Mouse (Mus musculus) hindbrain, embryonic 11.5 days (tissue): ENCODE results near the gene Tm4sf20. TPM values are rescaled to one million over a fixed set of nuclear protein-coding genes. Genes with fewer than 3 reads are reported as not detected.

Source experiments
- ATAC-seq: fragments of 200-750 bp; cut with Nextera tagmentation; 2 replicates; pipeline ENCODE4 v1.8.0; 2017; ENCODE audit warnings: mild to moderate bottlenecking, moderate TSS enrichment, moderate library complexity; ENCODE audit not compliant: low FRiP score
- DNase-seq: peaks from one replicate; pipeline ENCODE4 v3.0.0-alpha.2; 2015; ENCODE audit warnings: low spot score
- H3K27ac ChIP-seq: fragments of 300-500 bp; sonication (generic); 2 replicates; pipeline ENCODE4 v1.5.1; 2014; ENCODE audit warnings: mild to moderate bottlenecking, low read depth, low read length
- H3K27me3 ChIP-seq: fragments of 300-500 bp; sonication (generic); 2 replicates; pipeline ENCODE4 v1.6.1; 2014; ENCODE audit warnings: mild to moderate bottlenecking, low read length, moderate library complexity, mixed read lengths; ENCODE audit not compliant: control insufficient read depth, insufficient read depth
- H3K36me3 ChIP-seq: fragments of 300-500 bp; sonication (generic); 2 replicates; pipeline ENCODE4 v1.6.1; 2014; ENCODE audit warnings: mild to moderate bottlenecking, low read length, moderate library complexity, mixed read lengths; ENCODE audit not compliant: control insufficient read depth, insufficient read depth
- H3K4me1 ChIP-seq: fragments of 300-500 bp; sonication (generic); replicated peaks from 2 replicates; pipeline ENCODE4 v1.6.1; 2014; ENCODE audit warnings: low read length, mixed read lengths; ENCODE audit not compliant: control insufficient read depth, insufficient read depth
- H3K4me2 ChIP-seq: fragments of 300-500 bp; sonication (generic); replicated peaks from 2 replicates; pipeline ENCODE4 v1.6.1; 2014; ENCODE audit warnings: mild to moderate bottlenecking, low read depth, low read length
- H3K4me3 ChIP-seq: fragments of 300-500 bp; sonication (generic); 2 replicates; pipeline ENCODE4 v1.5.1; 2014; ENCODE audit warnings: low read depth, low read length
- H3K9ac ChIP-seq: fragments of 300-500 bp; sonication (generic); 2 replicates; pipeline ENCODE4 v1.6.1; 2014; ENCODE audit warnings: low read depth, low read length
- H3K9me3 ChIP-seq: fragments of 300-500 bp; sonication (generic); 2 replicates; pipeline ENCODE4 v1.6.1; 2016; ENCODE audit warnings: low read length; ENCODE audit not compliant: control insufficient read depth
- WGBS: fragments of 180-500 bp; shearing (Covaris S2); extraction: QIAGEN DNeasy Blood & Tissue Kit; methylation state at CpG from one replicate; pipeline ENCODE4 v1.1.7; 2014; 5-methylcytosine and 5-hydroxymethylcytosine counted together
- polyA plus RNA-seq: library from polyadenylated mRNA; unstranded; fragments of >200 nt; fragmentation: Nextera tagmentation; extraction: Ambion mirVana; gene quantifications from 2 replicates; pipeline ENCODE4 v1.2.1, GENCODE M21; 2014

Tm4sf20 gene
- polyA plus RNA-seq, 1 experiment from 2014 or later, result not detected

DNA sequence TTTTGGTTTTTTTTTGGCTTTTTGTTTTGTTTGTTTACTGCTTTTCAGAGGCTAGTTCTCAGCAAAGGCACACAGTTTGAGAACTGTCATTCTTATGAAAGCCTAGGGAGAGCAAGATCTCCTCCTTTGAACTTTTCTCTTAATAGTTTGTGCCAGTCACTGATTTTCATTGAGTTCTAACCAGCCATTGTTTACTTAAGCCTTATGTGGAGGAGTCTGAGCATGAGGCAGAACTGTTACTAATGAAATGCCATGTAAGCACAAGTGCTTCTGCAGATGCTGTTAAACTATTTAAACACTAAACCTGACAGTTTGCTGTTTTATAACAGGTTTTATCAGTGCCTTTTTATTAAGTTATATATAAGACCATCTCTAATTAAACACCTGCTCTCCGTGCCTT is 30.2 kb downstream of the Tm4sf20 start:
- Histone ChIP-seq H3K4me1 (no peaks in the 10 kb centered on the region), H3K9me3 (no peaks in the 10 kb centered on the region), H3K4me2 (no peak overlapping the region), H3K27me3 (no peaks in the 10 kb centered on the region), H3K27ac (no peak overlapping the region), H3K4me3 (no peak overlapping the region), H3K36me3 (no peaks in the 10 kb centered on the region), H3K9ac (no peak overlapping the region)
- ATAC-seq, result no peak
- no peak for DNase-seq
- WGBS, result 98% methylated on average over 1 of the region's 1 CpGs

- Histone ChIP-seq H3K27ac (no peak overlapping the region), H3K4me1 (no peaks in the 10 kb centered on the region), H3K9ac (no peak overlapping the region), H3K27me3 (no peaks in the 10 kb centered on the region), H3K36me3 (peaks cover 8% of the 10 kb centered on the region), H3K4me3 (no peak overlapping the region), H3K9me3 (no peaks in the 10 kb centered on the region), H3K4me2 (no peak overlapping the region)
- DNase-seq (no peak), ATAC-seq (no peak)
- WGBS, result 92% methylated on average over 1 of the region's 1 CpGs
Measured at GRCm38 (mm10) chr1:82733357-82733756, 34.9 kb downstream of the Tm4sf20 start.

- Histone ChIP-seq H3K27me3 (no peaks in the 10 kb centered on the region), H3K4me2 (no peak overlapping the region), H3K27ac (no peak overlapping the region), H3K4me1 (0 out of 2 replicates have a peak, but pooled peaks cover 2% of the 10 kb centered on the region), H3K4me3 (no peak overlapping the region), H3K9me3 (no peaks in the 10 kb centered on the region), H3K9ac (no peak overlapping the region), H3K36me3 (peaks cover 4% of the 10 kb centered on the region; the same call in 1 of the 2 replicates)
- no peak for ATAC-seq
- 91% methylated on average over 5 of the region's 5 CpGs for WGBS
- no peak for DNase-seq
Measured at GRCm38 (mm10) chr1:82726482-82726881, 41.8 kb downstream of the Tm4sf20 start.

DNA sequence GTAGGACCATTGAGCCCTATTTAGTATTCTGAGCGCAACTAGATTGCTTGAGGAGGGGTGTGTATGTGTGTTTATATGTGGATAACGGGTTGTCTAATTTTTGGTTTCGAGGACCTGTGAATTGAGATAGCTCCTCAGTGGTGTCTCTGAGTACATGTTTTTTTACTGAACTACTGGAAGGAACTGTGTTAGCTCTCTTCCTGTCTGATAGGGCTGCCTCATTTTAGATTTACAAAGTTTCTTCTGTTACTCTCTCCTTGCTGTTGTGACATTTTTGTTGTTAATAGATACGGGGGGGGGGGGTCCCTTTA is 42.4 kb downstream of the Tm4sf20 start:
- Histone ChIP-seq H3K4me1 (0 out of 2 replicates have a peak, but pooled peaks cover 2% of the 10 kb centered on the region), H3K4me3 (peak overlapping the region; percentile 89), H3K36me3 (peaks cover 4% of the 10 kb centered on the region; the same call in 1 of the 2 replicates), H3K4me2 (peak overlapping the region; percentile 77), H3K27ac (no peak overlapping the region), H3K9ac (peak overlapping the region; percentile 96), H3K27me3 (no peaks in the 10 kb centered on the region), H3K9me3 (no peaks in the 10 kb centered on the region)
- WGBS, result 64% methylated on average over 4 of the region's 4 CpGs
- no peak for DNase-seq
- no peak for ATAC-seq

- Histone ChIP-seq H3K4me2 (peak overlapping the region; percentile 77), H3K27ac (no peak overlapping the region), H3K36me3 (peaks cover 4% of the 10 kb centered on the region; the same call in 1 of the 2 replicates), H3K4me3 (peak overlapping the region; percentile 89), H3K9me3 (no peaks in the 10 kb centered on the region), H3K4me1 (0 out of 2 replicates have a peak, but pooled peaks cover 2% of the 10 kb centered on the region), H3K9ac (peak overlapping the region; percentile 96), H3K27me3 (no peaks in the 10 kb centered on the region)
- peak; percentile 98 for ATAC-seq
- WGBS, result 2% methylated on average over 37 of the region's 37 CpGs
- no peak for DNase-seq
Measured at GRCm38 (mm10) chr1:82725026-82725874, 43.0 kb downstream of the Tm4sf20 start.

DNA sequence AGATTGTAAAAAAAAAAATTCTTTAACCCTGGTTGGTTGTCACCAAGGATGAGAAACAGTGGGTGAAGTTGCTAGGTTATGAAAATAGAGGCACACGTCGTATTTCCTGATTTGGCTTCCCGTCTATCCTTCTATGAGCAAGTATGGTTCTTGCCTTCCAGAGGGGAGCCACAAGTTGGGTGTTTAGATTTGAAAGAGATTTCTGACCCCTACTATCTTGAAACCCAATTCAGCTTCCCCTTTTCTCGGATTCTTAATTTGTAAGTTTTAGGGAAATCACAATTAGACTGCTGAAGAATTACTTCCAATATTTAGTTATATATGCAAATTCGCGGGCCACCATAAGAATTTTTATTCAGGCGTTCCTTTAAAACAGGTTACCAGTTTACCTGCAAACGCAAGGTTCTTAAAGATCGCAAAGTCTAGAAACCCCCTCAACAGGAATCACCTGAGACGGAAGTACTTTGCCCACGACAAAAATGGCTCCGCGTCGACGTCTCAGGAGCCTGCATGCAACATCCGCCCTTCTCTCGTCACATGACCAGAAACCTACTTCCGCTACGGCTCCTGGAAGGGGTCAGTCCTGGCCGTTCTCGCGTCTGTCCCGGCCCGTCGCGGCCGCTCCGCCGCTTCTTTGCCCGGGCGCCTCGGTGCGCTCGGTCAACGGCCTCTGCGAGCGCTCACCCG is 43.8 kb downstream of the Tm4sf20 start, which contains the start of gene Mff:
TSS of gene Mff (plus strand) at position 552 of the 687 bp plus-strand sequence.
- Histone ChIP-seq H3K4me1 (0 out of 2 replicates have a peak, but pooled peaks cover 2% of the 10 kb centered on the region), H3K4me2 (peak within 1 kb of the TSS; percentile 77), H3K27ac (no peak within 1 kb of the TSS), H3K27me3 (no peaks in the 10 kb centered on the region), H3K36me3 (no peaks in the 10 kb centered on the region), H3K9me3 (no peaks in the 10 kb centered on the region), H3K4me3 (peak within 1 kb of the TSS; percentile 89), H3K9ac (peak within 1 kb of the TSS; percentile 96)
- WGBS, result 11% methylated on average over 38 of the region's 38 CpGs
- DNase-seq (peak; percentile 95), ATAC-seq (peak; percentile 99)

DNA sequence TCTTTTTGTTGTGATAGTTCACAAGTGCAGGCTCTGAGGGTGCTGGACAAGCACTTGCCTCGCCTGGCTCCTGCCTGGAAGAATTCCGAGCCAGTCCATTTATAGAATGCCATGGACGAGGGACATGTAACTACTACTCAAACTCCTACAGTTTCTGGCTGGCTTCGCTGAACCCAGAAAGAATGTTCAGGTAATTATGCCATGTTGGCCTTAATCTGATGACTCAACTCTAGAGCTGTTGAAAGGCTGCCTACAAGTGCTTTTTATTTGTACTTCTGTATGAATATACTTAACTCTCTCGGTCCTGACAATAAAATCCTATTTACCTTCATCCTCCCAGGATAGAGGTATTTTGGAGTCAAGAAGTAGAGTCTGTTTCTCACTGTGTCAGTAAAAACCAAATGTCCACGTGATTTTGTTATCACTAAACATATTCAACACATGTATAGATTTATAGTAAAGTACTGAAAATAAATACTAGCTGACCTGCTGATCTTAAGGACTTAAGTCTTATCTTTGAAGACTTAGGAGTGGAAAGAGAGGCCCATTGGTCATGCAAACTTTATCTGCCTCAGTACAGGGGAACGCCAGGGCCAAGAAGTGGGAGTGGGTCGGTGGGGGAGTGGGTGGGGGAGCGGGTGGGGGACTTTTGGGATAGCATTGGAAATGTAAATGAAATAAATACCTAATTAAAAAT is 50.3 kb downstream of the Tm4sf20 start:
- Histone ChIP-seq H3K27me3 (no peaks in the 10 kb centered on the region), H3K4me1 (no peaks in the 10 kb centered on the region), H3K36me3 (no peaks in the 10 kb centered on the region), H3K9me3 (no peaks in the 10 kb centered on the region), H3K27ac (no peak overlapping the region), H3K4me2 (no peak overlapping the region), H3K9ac (no peak overlapping the region), H3K4me3 (no peak overlapping the region)
- no peak for ATAC-seq
- WGBS, result 83% methylated on average over 9 of the region's 9 CpGs
- no peak for DNase-seq
